Mouse (Mus musculus): ENCODE data around the gene Atp6v1d.

GRCm38 (mm10) chr12:78903313-78903712 is 41.9 kb upstream of the Atp6v1d start:
- no peak for TF ChIP-seq CTCF (IDR thresholded peaks at IDR 0.05; ENCODE audit: extremely low read depth, insufficient read depth, insufficient read length, insufficient replicate concordance)
- no peak for TF ChIP-seq POLR2A (IDR thresholded peaks at IDR 0.05; ENCODE audit: low read depth, low read length)

All from spleen, adult 2 months (tissue).